Mouse (Mus musculus): ENCODE results near the gene Ppp1r14b.
"Not testable (repeated sequence)": the region's sequence is repeated elsewhere in the genome, so short reads cannot be mapped to it uniquely, and the experiment has no call there.

Gene Ppp1r14b

DNA sequence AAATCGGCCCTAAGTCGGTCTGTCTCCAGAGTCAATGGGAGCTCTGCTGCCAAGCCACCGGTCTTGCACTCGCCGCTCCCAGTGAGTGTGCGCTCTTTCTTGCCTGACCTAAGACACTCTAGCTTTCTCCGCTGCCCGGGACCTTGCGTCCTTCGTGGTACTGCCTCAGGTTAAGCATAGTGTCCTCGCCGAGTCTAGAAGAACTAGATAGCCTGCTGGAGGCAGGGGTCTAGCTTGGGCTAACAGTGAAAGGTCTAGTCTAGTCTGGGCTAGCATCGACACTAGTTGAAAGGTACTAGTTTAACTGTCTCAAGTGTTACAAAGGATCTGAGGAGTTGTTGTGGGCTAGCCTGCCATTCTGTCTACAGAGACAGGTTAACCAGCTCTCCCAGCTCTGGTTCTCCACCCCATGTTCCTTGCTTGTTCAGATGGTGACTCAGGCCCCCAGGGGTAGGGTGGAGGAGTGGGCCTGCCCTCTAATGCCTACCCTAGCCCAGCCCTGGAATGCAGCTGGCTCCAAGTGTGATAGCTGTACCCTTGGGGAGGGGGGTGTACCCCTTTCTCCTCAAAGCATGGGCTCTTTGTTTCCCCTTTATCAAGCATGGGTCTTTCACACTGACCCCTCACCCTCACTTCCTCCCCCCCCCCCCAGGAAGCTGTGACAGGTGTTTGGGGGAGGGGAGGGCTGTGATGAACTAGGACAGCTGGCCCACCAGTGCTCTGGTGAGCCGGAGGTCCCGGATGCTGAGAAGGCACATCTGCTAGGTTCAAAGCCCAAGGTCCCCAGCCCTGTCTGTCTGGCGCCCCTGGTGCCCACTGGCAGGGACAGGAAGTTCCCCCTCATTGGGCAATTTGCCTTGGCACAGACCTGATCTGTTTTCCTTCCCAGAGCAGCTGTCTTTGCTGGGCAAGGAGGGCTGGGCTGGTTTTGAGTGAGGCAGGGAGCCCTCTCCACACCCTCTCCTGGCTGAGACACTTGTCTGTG is 1.1 kb downstream of the Ppp1r14b start, which contains the start of gene Plcb3:
Gene Plcb3, minus strand, starts transcription at position 934 of the 985 bp plus-strand sequence.
- peak; percentile 54 to 64 for DNase-seq (ENCODE audit: low spot score in 2 of 2)

DNA sequence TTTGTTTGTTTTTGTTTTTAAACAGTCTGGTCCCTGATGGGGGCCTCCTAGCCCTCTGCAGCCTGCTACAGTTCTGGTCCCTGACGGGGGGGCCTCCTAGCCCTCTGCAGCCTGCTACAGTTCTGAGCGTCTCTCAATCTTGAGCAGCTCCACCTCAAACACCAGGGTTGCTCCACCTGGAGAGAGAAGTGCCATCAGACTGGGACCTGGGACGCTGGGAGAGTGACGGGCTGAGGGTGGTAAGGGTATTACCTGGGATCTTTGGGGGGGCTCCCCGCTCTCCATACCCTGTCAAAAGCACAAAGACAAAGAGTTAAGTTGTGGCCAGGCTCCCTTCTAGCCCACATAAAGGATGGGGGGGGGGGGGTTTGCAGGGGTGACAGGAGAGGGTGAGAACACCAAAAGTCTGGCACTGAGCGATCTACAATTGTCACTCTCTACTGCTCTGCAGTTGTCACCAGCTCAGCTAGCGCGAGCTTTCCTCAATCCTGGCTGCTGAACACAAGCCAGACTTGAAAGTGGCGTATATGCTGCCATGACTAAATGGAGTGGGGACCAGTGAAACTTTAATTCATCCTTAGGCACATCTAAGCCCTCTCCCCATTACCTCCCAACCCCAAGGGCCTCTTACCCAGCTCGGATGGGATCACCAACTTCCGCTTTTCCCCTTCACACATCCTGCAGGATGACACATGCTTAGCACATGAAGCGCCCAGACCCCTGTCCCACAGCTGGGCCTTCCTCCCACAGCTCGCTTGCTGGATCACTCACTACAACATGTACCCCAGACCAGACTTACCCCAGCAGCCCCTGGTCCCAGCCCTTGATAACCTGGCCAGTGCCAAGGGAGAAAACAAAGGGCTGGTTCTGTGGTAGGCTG is 3.2 kb downstream of the Ppp1r14b start:
- DNase-seq (ENCODE audit: low spot score in 2 of 2), result no peak

DNA sequence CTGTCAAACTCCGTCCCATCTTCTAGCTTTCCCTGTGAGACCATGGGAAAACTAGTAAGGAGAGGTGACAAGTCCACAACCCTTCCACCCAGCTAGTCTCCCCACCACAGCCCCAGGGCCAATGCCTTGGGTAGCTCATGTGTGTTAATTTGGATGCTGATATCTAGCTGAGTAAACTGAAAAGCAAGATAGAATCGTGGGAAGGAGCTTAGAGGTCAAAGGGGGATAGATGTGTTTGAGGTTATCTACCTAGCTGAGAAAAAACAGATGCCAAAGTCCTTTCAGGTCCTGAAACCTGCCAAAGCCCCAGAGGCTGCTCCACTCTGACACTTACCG is 3.8 kb downstream of the Ppp1r14b start:
- no peak for DNase-seq (ENCODE audit: low spot score in 2 of 2)

GRCm38 (mm10) chr19:6979001-6979479 is 4.3 kb downstream of the Ppp1r14b start:
- no peak for DNase-seq (ENCODE audit: low spot score in 2 of 2)

- DNase-seq (ENCODE audit: low spot score in 2 of 2), result peak; percentile 98 to 100
Measured at GRCm38 (mm10) chr19:6979486-6980380, 5.0 kb downstream of the Ppp1r14b start.

GRCm38 (mm10) chr19:6980381-6981093 is 5.8 kb downstream of the Ppp1r14b start, which contains the start of gene Fkbp2:
Fkbp2 (minus strand) TSS chr19:6980501.
- DNase-seq (ENCODE audit: low spot score in 2 of 2), result peak; percentile 99

DNA sequence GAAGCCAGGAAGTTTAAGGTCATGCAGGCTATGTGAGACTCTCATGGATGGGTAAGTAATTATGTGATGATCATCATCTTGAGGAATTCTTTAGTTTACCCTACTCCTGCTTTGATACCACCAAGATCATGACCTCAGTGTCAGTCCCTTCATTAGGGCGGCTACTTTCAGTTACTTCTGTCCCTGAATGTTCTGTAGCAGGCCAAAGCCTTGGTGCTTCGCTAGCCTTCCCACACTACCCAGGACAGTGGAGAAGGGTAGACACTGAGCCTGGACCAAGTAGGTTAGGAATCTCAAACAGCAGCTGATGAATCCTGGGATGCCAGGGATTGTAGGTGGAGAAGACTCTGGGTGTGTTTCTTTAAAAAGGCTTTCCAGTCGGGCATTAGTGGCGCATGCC is 6.7 kb downstream of the Ppp1r14b start:
- DNase-seq (ENCODE audit: low spot score in 2 of 2), result no peak

- no peak for DNase-seq (ENCODE audit: low spot score in 2 of 2)
Measured at GRCm38 (mm10) chr19:6983621-6984020, 8.9 kb downstream of the Ppp1r14b start.

DNA sequence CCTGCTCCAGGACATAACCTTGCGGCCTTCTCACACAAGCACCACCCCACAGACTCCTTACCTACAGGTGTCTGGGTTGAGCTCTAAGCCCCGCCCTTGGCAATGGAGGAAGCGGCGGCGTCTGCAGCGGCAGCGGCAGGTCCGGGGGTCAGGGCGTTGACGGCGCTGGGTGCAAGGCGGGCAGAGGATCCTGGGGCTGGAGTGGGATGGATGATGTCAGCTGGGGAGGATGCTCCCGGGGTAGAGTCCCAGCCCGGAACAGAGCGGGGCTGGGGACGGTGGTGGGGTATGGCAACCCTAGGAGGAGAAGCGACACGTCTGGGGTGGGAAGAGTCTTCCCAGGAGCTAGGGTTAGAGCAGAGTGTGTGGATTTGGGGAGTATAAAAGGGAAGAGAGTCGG is 10.5 kb downstream of the Ppp1r14b start:
- no peak for DNase-seq (ENCODE audit: low spot score in 2 of 2)

DNA sequence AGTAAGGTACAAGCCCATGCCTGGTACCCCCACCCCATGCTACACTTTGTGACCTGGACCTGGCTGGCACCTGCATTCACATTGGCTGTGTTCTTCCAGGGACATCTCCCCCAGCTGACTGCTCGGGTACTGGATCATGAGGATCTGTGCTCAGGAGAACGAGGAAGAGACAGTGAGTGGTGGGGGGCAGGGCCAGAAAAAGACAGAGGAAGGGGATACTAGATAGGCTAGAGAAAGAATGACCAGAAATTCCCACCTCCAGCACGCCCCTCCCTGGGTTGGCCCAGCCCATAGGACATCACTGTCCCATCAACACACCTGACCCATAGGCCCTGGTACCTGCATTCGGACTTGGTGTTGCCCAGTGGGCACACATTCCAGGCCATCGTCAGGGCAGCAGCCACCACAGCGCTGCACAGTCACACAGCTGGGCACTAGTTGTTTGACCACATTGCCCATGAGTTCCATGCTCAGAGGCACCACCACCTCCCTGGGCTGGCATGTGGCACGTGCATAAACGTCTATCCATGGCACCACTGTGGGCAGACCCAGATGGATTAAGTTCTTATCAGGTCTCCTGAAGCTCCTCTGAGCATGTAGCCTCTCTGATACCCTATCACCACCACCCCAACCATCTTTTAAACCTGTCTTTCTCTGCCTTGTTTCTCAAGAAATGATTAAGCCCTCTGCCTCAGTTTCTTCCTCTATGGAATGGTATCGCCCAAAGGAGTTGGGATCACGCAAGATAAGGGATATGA is 11.4 kb downstream of the Ppp1r14b start:
- DNase-seq (ENCODE audit: low spot score in 2 of 2), result no peak

- peak in 1 of 2 experiments; percentile 62 for DNase-seq (ENCODE audit: low spot score in 2 of 2)
Measured at GRCm38 (mm10) chr19:6987061-6987903, 12.5 kb downstream of the Ppp1r14b start, which contains the start of gene Vegfb. Vegfb (minus strand) TSS chr19:6987651.

- no peak for DNase-seq (ENCODE audit: low spot score in 2 of 2)
Measured at GRCm38 (mm10) chr19:6987904-6988285, 13.1 kb downstream of the Ppp1r14b start.

DNA sequence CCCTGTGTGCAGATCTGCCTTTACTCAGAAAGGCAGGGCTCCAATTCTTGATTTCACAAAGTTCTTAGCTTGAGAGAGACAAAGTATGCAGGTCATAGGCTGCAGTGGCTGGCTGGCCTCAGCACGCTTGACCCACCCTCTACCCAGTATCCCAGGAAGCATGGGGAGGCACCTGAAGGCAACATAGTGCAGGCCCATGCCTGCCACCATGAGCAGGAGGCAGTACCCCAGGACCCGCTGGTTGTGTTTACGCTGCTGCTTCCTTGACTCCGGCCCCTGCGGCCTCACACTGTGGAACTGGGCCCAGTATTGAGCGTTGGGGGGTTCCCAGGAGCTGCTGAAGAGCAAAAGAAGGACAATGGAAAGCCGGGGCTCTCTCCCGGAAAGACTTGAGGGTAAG is 14.5 kb downstream of the Ppp1r14b start:
- no peak for DNase-seq (ENCODE audit: low spot score in 2 of 2)

- DNase-seq (ENCODE audit: low spot score in 2 of 2), result no peak
Measured at GRCm38 (mm10) chr19:6990712-6991111, 15.9 kb downstream of the Ppp1r14b start.

- not testable (repeated sequence) for DNase-seq (ENCODE audit: low spot score in 2 of 2)
Measured at GRCm38 (mm10) chr19:6991166-6991565, 16.4 kb downstream of the Ppp1r14b start.

GRCm38 (mm10) chr19:6992011-6992858 is 17.5 kb downstream of the Ppp1r14b start, which contains the start of gene Dnajc4:
Dnajc4 (minus strand) TSS chr19:6992572.
- peak; percentile 92 to 96 for DNase-seq (ENCODE audit: low spot score in 2 of 2)

- no peak for DNase-seq (ENCODE audit: low spot score in 2 of 2)
Measured at GRCm38 (mm10) chr19:6993011-6993770, 18.4 kb downstream of the Ppp1r14b start.
